Mouse (Mus musculus) testis, adult 2 months (tissue): ENCODE data around the gene Nphs1. TPM values are rescaled to one million over a fixed set of nuclear protein-coding genes. Genes with fewer than 3 reads are reported as not detected.
A peak's percentile ranks its signal among the peaks of the same experiment; 100 is the strongest.

Experiments
- H3K27ac ChIP-seq: fragments of 200-500 bp; 2 replicates; pipeline ENCODE4 v1.5.1; 2012; ENCODE audit warnings: low read depth, low read length; ENCODE audit not compliant: control insufficient read depth, insufficient read depth
- H3K27me3 ChIP-seq: fragments of 200-500 bp; 2 replicates; pipeline ENCODE4 v1.6.1; 2012; ENCODE audit warnings: mild to moderate bottlenecking, low read length, moderate library complexity; ENCODE audit not compliant: control insufficient read depth, insufficient read depth
- H3K36me3 ChIP-seq: fragments of 200-500 bp; 2 replicates; pipeline ENCODE4 v1.6.1; 2012; ENCODE audit warnings: mild to moderate bottlenecking, low read length; ENCODE audit not compliant: control insufficient read depth, insufficient read depth
- H3K4me1 ChIP-seq: fragments of 200-500 bp; 2 replicates; pipeline ENCODE4 v1.6.1; 2012; ENCODE audit warnings: low read length; ENCODE audit not compliant: control insufficient read depth, insufficient read depth
- H3K4me3 ChIP-seq: fragments of 200-500 bp; 2 replicates; pipeline ENCODE4 v1.5.1; 2012; ENCODE audit warnings: low read depth, mild to moderate bottlenecking, low read length, moderate library complexity, mixed read lengths; ENCODE audit not compliant: control insufficient read depth
- CTCF ChIP-seq: fragments of 200-500 bp; IDR thresholded peaks from 2 replicates; pipeline ENCODE4 v1.5.1; 2012; ENCODE audit warnings: low read depth, mild to moderate bottlenecking, inconsistent platforms, low read length, moderate library complexity; ENCODE audit not compliant: control insufficient read depth, insufficient read depth, insufficient replicate concordance
- POLR2A ChIP-seq: fragments of 200-500 bp; IDR thresholded peaks from 2 replicates; pipeline ENCODE4 v1.6.1; 2012; ENCODE audit warnings: low read depth, mild to moderate bottlenecking, inconsistent platforms, low read length, moderate library complexity; ENCODE audit not compliant: control insufficient read depth
- polyA plus RNA-seq: library from polyadenylated mRNA; depleted of rRNA; stranded (reverse); fragments of >200 nt; gene quantifications from 2 replicates; pipeline ENCODE4 v1.2.3, GENCODE M21; 2012

Nphs1 gene
- polyA plus RNA-seq, 1 experiment, result 0.12 TPM

- Histone ChIP-seq H3K27me3 (no peaks in the 10 kb centered on the region), H3K36me3 (no peaks in the 10 kb centered on the region), H3K27ac (no peak overlapping the region), H3K4me1 (peaks cover 8% of the 10 kb centered on the region), H3K4me3 (no peak overlapping the region)
- no peak for TF ChIP-seq POLR2A
- TF ChIP-seq CTCF, result no peak
Observed at GRCm38 (mm10) chr7:30508061-30508460, 49.9 kb downstream of the Nphs1 start.

- Histone ChIP-seq H3K27ac (peak overlapping the region; percentile 85), H3K27me3 (no peaks in the 10 kb centered on the region), H3K36me3 (no peaks in the 10 kb centered on the region), H3K4me1 (peaks cover 23% of the 10 kb centered on the region), H3K4me3 (peak overlapping the region; percentile 85)
- TF ChIP-seq POLR2A (peak; percentile 50; the same call in 1 of the 2 replicates), CTCF (no peak)
Observed at GRCm38 (mm10) chr7:30515003-30515760, 57.1 kb downstream of the Nphs1 start.

- H3K4me1 ChIP-seq, result peaks cover 23% of the 10 kb centered on the region
- H3K27ac ChIP-seq, result no peak overlapping the region
- no peaks in the 10 kb centered on the region for H3K27me3 ChIP-seq
- no peak for TF ChIP-seq POLR2A
- TF ChIP-seq CTCF, result peak; percentile 11; the same call in 1 of the 2 replicates
- no peak overlapping the region for H3K4me3 ChIP-seq
- H3K36me3 ChIP-seq, result no peaks in the 10 kb centered on the region
Observed at GRCm38 (mm10) chr7:30518325-30518724, 60.2 kb downstream of the Nphs1 start.

- H3K27ac ChIP-seq, result no peak overlapping the region
- peaks cover 16% of the 10 kb centered on the region for H3K4me1 ChIP-seq
- no peak overlapping the region for H3K4me3 ChIP-seq
- no peaks in the 10 kb centered on the region for H3K36me3 ChIP-seq
- no peak for TF ChIP-seq CTCF
- TF ChIP-seq POLR2A, result no peak
- H3K27me3 ChIP-seq, result no peaks in the 10 kb centered on the region
Observed at GRCm38 (mm10) chr7:30520396-30520795, 62.3 kb downstream of the Nphs1 start.

- Histone ChIP-seq H3K4me3 (no peak overlapping the region), H3K4me1 (peaks cover 11% of the 10 kb centered on the region), H3K27ac (no peak overlapping the region), H3K27me3 (no peaks in the 10 kb centered on the region), H3K36me3 (no peaks in the 10 kb centered on the region)
- TF ChIP-seq POLR2A (no peak), CTCF (no peak)
Observed at GRCm38 (mm10) chr7:30520856-30521255, 62.7 kb downstream of the Nphs1 start.

- Histone ChIP-seq H3K36me3 (peaks cover 2% of the 10 kb centered on the region; the same call in 1 of the 2 replicates), H3K4me1 (peaks cover 20% of the 10 kb centered on the region), H3K27ac (no peak overlapping the region), H3K27me3 (no peaks in the 10 kb centered on the region), H3K4me3 (no peak overlapping the region)
- no peak for TF ChIP-seq CTCF
- no peak; the same call in 1 of the 2 replicates for TF ChIP-seq POLR2A
Observed at GRCm38 (mm10) chr7:30522871-30523270, 64.8 kb downstream of the Nphs1 start.

GRCm38 (mm10) chr7:30524487-30524886 lies 66.4 kb downstream of the Nphs1 start:
- Histone ChIP-seq H3K4me3 (no peak overlapping the region), H3K27me3 (no peaks in the 10 kb centered on the region), H3K4me1 (peaks cover 17% of the 10 kb centered on the region), H3K36me3 (peaks cover 6% of the 10 kb centered on the region), H3K27ac (no peak overlapping the region)
- TF ChIP-seq POLR2A (no peak), CTCF (no peak)

GRCm38 (mm10) chr7:30525954-30526353 lies 67.8 kb downstream of the Nphs1 start:
- H3K4me3 ChIP-seq, result no peak overlapping the region
- H3K27ac ChIP-seq, result no peak overlapping the region
- peaks cover 10% of the 10 kb centered on the region for H3K36me3 ChIP-seq
- peaks cover 17% of the 10 kb centered on the region for H3K4me1 ChIP-seq
- no peaks in the 10 kb centered on the region for H3K27me3 ChIP-seq
- TF ChIP-seq POLR2A, result no peak
- TF ChIP-seq CTCF, result no peak
